Mouse (Mus musculus): ENCODE data around the gene Cd47.

Cd47 gene

DNA sequence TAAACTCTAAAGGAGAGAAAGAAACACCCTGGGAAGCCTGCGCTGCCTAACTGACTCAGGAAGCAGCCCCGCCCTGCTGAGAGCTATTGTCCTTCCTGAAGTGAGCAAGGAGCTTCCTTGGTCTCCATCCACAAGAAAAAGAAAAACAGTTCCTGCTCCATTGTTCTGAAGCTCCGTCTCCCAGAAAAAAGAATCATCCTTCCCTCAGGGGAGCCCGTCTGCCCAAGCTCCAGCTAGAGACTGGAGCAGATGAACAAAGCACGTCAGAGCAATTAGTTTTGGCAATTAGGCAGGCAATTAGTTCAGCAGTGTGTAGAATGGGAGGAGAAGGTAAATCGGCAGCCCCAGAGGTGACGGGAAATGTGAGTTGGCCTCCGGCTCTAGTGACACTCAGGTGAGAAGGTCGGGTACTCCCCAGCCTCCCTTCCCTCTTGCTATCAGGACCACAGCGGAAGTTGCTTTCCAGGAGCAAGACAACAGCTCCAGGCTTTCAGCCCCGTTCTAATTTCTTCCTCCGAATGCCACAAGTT, 3.7 kb downstream of the Cd47 start:
- TF ChIP-seq GATA4 (IDR thresholded peaks at IDR 0.05; ENCODE audit: insufficient replicate concordance, low read length): no peak

DNA sequence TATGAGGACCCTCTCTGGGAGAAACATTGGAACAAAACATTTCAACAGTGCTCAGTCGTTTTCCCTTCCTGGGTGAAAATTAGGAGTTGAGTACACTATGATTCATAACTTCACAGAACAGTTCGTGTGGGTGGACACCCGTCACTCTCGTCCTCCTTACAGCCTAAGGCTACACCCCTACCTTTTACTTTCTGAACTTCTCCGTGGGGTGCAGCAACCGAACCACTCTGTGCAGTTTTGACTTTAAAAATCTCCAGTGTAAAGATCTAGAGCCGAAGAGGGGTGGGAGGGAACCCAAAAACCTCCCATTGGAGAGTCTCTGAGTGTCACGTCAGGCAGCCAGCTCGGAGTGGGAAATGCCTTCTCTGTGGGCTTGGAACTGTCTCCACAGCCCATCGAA, 6.6 kb downstream of the Cd47 start:
- TF ChIP-seq GATA4 (IDR thresholded peaks at IDR 0.05; ENCODE audit: insufficient replicate concordance, low read length): no peak

DNA sequence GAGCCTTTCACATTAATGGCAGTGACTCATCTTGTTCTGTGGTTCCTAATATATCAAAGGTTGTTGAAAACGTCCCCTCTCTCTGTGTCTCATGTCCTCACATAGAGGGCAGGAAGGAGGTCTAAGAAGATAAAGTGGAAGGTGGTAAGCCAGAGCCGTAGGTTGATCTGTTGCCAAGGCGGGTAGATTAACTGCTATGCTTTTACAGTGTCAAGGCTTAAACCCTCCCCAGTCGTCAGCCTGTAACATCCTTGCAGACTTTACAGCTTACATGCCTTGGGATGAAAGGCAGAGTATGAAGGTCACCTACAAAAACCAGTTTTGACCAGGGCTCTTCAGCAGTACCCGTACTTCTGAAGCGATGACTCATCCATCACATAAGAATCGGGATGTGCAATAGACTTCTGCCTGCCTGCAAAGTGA, 7.1 kb downstream of the Cd47 start:
- no peak for TF ChIP-seq GATA4 (IDR thresholded peaks at IDR 0.05; ENCODE audit: insufficient replicate concordance, low read length)

DNA sequence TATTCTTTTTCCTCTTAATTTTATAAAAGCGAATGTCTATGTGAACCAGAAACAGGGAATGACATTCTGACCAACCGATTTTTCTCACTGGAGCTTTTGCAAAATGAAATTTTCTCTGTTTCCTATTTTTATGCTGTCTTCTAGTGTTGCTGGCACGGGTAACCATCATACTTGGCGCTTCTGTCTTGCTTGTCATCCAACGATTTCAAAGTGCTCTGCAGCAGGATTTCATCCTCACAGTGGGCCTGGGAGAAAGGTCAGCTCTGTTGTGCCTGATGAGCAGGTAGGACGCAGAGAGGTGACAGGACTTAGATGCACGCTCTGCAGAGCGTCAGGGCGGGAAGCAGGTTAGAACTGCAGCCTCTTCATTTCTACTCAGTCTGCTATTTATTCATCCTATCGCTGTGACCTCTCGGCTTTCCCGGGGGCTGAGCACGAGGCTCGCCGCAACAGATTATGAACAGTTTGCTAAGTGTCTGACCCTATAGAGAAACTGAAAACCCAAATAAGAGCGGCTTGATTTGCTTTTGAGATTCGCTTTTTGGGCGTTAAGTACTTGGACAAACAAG, 7.6 kb downstream of the Cd47 start:
- no peak for TF ChIP-seq GATA4 (IDR thresholded peaks at IDR 0.05; ENCODE audit: insufficient replicate concordance, low read length)

DNA sequence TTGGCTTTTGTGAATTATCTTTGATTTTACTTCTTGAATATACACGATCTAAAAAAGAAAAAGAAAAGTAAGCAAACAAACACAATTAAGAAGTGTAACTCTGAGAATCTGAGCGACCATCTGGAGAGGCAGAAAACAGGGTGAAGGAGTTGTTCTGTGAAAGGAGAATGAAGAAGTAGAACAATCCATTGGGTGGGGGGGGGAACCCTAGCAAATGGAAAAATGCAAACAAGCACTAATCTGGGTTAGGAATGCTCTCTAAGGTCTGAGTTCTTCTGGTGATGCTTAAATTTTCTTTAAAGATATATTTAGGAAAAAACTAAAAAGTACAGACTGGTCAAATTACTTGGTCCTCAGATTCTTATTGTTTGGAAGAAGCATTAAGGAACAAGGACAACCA, 11.6 kb downstream of the Cd47 start:
- no peak for TF ChIP-seq GATA4 (IDR thresholded peaks at IDR 0.05; ENCODE audit: insufficient replicate concordance, low read length)

DNA sequence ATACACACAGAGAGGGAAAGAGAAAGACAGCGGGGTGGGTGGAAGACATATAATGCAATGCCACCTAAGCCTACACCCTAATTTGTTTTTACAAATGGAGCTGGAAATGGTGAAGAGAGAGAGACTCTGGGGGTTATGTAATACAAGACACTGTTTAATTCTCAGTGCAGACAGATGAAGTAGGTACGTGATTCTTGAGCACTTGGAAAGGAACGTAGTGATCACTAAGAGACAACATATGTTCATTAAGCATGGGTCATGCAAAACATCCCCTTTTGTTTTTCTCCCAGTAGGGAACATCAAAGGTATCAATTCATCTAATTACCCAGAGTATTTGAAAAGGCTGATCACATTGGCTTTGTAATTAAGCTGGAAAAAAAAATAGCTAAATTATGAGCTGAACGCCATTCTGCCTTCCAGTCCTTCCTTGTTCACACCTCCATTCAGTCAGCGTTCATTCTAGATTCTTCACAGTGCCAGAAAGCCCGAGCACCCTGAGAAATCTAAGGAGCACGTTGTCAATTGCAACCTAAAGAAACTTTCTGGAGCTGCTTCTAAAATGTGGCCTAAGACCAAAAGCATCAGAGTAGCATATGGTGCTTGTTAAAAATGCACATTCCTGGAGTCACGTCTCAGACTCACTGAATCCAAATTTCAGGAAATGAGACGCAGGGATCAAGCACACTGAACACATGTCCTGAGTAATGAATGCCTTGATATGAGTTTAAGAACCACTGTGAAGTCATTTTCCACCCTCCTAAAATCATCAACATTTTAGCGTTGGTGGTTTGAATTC, 12.7 kb downstream of the Cd47 start:
- no peak for TF ChIP-seq GATA4 (IDR thresholded peaks at IDR 0.05; ENCODE audit: insufficient replicate concordance, low read length)

DNA sequence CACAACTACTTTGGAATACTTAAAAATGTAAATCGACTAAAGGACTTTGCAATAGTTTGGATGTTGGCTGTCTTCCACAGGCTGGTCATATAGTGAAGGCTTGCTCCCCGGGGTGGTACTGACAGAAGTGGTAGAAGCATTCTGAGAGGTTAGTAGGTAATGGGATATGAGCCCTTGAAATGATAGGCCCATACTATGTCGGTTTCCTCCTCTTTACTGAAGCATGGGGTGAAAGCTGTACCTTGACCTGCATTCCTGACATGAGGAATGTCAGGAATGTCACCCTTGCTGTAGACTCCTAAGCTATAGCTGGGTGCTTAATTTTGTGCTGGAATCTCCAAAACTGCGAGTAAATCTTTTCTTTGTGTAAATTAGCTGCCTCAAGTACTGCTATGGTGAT, 14.1 kb downstream of the Cd47 start:
- TF ChIP-seq GATA4 (IDR thresholded peaks at IDR 0.05; ENCODE audit: insufficient replicate concordance, low read length): no peak

DNA sequence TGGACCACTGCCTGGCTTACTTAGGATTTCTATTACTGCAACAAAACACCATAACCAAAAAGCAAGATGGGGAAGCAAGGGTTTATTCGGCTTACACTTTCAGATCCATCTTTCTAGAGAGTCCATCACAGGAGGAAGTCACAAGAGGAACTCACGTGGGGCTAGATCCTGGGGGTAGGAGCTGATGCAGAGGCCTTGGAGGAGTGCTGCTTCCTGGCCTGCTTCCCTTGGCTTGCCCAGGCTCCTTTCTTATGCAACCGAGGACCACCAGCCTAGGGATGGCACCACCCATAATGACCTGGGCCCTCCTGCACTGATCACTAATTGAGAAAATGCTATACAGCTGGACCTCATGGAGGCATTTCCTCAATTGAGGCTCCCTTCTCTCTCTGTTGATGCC, 16.6 kb downstream of the Cd47 start:
- no peak for TF ChIP-seq GATA4 (IDR thresholded peaks at IDR 0.05; ENCODE audit: insufficient replicate concordance, low read length)

DNA sequence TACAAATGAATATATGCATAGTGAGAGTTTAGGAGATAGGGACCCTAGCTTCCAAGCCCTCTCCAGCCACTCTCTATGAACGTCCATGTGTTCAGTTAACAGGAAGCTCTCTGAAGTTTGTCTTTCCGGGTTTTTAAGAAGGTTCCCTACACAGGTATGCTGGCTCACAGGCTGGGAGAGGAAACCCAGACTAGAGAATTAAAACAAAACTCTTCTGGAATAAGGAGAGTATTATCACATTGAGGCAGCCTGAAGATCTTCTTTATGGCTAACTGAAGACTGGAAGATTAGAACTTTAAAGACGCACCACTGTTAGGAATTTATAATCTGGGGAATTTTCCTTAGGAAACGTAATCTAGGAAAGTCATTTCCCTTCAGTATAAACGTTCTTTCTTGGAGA, 17.8 kb downstream of the Cd47 start:
- TF ChIP-seq GATA4 (IDR thresholded peaks at IDR 0.05; ENCODE audit: insufficient replicate concordance, low read length): no peak

DNA sequence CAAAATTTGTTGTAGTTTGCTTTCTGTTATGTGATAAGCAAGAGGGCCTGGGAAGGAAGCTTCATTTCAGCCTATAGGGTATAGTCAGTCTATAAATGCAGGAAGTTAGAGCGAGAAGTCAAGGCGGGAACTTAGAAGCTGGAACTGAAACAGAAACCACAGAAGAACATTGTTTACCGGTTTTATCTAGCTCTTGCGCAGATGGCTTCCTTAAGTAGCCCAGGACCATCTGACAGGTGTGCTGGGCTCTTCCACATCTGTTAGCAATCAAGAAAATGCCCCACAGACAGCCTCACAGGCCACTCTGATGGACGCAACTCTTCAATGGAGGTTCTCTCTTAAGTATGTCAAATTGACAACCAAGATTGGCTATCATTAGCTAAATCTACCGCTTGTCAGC, 18.3 kb downstream of the Cd47 start:
- no peak for TF ChIP-seq GATA4 (IDR thresholded peaks at IDR 0.05; ENCODE audit: insufficient replicate concordance, low read length)

DNA sequence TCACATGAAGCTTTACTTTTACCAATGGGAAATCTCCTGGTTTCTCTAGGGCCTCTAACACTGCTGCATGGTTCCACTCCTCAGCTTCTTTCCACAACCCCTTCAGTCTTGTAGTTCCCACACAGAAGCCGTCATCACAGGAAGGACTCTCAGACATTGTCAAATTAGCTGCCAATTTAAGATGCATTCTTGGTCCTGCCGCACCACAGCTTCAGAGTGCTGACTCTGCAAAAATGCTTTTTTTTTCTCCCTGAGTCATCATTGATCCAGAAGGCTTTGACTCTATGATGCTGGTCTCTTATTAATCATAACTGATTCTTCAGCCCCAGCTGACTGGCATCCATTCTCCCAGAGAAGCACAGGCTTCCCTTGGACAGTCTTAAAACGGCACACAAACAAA, 19.2 kb downstream of the Cd47 start:
- TF ChIP-seq GATA4 (IDR thresholded peaks at IDR 0.05; ENCODE audit: insufficient replicate concordance, low read length): no peak

DNA sequence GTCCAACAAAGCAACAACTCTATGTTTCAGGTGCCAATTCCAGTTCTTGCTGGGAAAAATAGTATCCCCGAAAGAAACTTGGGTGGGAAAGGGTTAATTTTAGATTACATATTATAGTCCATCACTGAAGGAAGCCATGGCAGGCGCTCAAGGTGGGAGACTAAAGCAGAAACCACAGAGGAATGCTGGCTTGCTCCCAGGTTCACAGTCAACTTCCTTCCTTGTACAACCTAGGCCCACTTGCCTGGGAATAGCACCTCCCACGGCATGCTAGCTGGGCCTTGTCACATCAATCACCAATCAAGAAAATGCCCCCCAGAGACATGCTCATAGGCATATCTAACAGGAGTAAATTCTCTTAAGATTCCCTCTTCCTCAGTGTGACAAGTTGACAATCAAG, 32.0 kb downstream of the Cd47 start:
- no peak for TF ChIP-seq GATA4 (IDR thresholded peaks at IDR 0.05; ENCODE audit: insufficient replicate concordance, low read length)

DNA sequence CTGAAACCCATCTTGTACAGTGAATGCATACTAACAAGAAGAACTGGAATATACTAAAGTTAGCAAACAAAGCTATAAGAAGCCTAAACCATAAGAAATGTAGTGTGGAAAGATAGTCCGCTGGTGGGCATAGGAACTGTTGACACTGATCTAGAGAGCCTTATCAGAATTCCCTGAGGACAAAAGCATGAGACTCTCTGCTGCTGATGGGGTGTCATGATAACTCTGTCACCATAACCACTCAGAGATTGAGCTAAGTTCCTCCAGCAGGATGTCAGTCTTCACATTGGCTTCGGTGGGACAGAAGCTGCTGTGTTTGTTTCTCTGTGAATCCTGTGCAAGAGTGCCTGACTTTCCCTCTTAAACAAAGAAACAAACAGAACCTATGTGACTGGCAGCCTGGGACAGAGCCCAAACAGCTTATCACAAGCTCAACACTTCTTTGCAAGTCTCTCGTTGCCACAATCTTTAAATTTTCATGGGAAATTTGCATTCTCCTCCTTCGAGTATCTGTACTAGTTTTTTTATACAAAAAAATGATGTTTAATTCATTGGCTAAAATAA, 33.9 kb downstream of the Cd47 start:
- TF ChIP-seq GATA4 (IDR thresholded peaks at IDR 0.05; ENCODE audit: insufficient replicate concordance, low read length): no peak

DNA sequence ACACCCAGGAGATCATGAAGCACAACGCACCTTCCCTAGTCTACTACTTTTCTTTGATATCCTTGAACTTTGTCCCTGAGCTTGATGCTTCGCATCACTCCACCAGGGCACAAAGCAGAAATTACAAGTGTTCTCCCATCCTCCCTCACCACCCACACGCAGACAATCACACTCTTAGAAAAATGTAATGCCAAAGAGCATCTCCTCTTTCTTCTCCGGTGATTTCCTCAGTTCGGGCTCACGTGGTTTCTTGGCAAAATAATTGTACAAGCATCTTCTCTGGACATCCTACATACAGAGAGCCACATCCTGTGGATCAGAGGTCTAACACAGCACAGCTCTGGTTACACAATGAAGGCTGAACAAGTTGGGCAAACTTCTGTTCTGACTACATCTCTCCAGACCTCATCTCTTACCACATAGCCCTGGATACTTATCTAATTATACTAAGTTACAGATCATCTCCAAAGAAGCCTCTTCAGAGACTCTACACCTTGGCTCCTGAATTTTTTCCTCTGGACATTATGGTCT, 36.4 kb downstream of the Cd47 start:
- TF ChIP-seq GATA4 (IDR thresholded peaks at IDR 0.05; ENCODE audit: insufficient replicate concordance, low read length): no peak

DNA sequence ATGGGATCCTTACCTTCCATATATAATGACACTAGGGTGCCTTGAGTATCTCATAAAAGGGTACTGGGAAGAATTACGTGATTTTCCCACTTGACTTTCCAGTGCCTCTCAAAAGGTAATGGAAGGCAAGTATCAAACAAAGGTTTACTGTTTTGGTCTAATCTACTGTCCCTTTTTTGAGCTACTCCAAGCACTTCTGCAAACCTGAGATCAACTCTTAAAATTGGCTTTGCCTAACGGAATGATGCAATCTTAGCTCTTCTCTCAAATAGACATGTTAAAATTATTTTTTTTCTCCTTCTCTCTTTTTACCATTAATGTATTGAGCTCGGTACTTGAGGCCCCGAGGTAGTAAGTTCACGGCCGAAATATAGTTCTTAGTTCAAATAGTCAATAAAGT, 38.6 kb downstream of the Cd47 start:
- TF ChIP-seq GATA4 (IDR thresholded peaks at IDR 0.05; ENCODE audit: insufficient replicate concordance, low read length): no peak
